Mouse (Mus musculus) limb, embryonic 12.5 days (tissue): ENCODE results near the gene Atg9b. TPM values are rescaled to one million over a fixed set of nuclear protein-coding genes. Genes with fewer than 3 reads are reported as not detected.
A peak's percentile ranks its signal among the peaks of the same experiment; 100 is the strongest.

Experiments
- ATAC-seq: fragments of 200-750 bp; cut with Nextera tagmentation; 2 replicates; pipeline ENCODE4 v1.8.0; 2017; ENCODE audit warnings: low read depth, moderate TSS enrichment; ENCODE audit not compliant: insufficient number of reproducible peaks, insufficient read depth, low FRiP score, low TSS enrichment
- H3K27ac ChIP-seq: fragments of 300-500 bp; sonication (generic); 2 replicates; pipeline ENCODE4 v1.5.1; 2016; ENCODE audit warnings: mild to moderate bottlenecking, moderate library complexity
- H3K27me3 ChIP-seq: fragments of 300-500 bp; sonication (generic); 2 replicates; pipeline ENCODE4 v1.6.1; 2016; ENCODE audit warnings: mild to moderate bottlenecking, moderate library complexity
- H3K36me3 ChIP-seq: fragments of 300-500 bp; sonication (generic); 2 replicates; pipeline ENCODE4 v1.6.1; 2016; ENCODE audit warnings: mild to moderate bottlenecking, moderate library complexity
- H3K4me1 ChIP-seq: fragments of 300-500 bp; sonication (generic); replicated peaks from 2 replicates; pipeline ENCODE4 v1.6.1; 2016
- H3K4me2 ChIP-seq: fragments of 300-500 bp; sonication (generic); 2 replicates; pipeline ENCODE4 v1.6.1; 2016; ENCODE audit warnings: mild to moderate bottlenecking, moderate library complexity
- H3K4me3 ChIP-seq: fragments of 300-500 bp; sonication (generic); replicated peaks from 2 replicates; pipeline ENCODE4 v1.5.1; 2016; ENCODE audit warnings: mild to moderate bottlenecking
- H3K9ac ChIP-seq: fragments of 300-500 bp; sonication (generic); replicated peaks from 2 replicates; pipeline ENCODE4 v1.6.1; 2016; ENCODE audit warnings: mild to moderate bottlenecking, moderate library complexity
- H3K9me3 ChIP-seq: fragments of 300-500 bp; sonication (generic); 2 replicates; pipeline ENCODE4 v1.6.1; 2016; ENCODE audit warnings: mild to moderate bottlenecking, moderate library complexity
- WGBS: fragments of 180-500 bp; shearing (Covaris S2); methylation state at CpG from one replicate; pipeline ENCODE4 v1.1.7; 2016; 5-methylcytosine and 5-hydroxymethylcytosine counted together
- polyA plus RNA-seq: library from polyadenylated mRNA; unstranded; fragments of >200 nt; fragmentation: Nextera tagmentation; extraction: Ambion mirVana; gene quantifications from 2 replicates; pipeline ENCODE4 v1.2.1, GENCODE M21; 2016

The Atg9b gene
- polyA plus RNA-seq, 1 experiment from 2014 or later, result 0.46 TPM

DNA sequence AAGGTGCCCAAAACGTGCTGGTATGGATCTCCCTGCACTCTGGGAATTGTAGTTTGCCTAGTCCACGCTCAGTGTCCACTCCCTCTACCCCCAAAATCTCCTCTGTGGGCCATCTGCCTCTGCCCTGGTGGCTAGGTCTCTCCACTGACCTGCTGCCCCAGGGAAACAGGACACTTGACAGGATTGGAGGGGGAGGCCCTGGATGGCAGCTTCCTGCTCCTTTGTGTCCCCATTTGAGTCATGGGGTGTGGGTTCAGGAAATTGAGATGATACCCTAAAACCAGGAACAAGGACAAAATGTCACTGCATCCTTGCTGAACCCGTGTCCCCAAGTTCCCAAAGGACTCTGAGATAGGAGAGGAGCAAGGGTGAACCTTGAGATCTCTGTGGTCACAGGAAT lies 27.9 kb downstream of the Atg9b start:
- no peak for ATAC-seq
- Histone ChIP-seq H3K27ac (no peak overlapping the region), H3K9ac (no peak overlapping the region), H3K36me3 (no peaks in the 10 kb centered on the region), H3K27me3 (0 out of 2 replicates have a peak, but pooled peaks cover 4% of the 10 kb centered on the region), H3K4me2 (no peak overlapping the region), H3K4me3 (no peak overlapping the region), H3K9me3 (no peaks in the 10 kb centered on the region), H3K4me1 (peaks cover 6% of the 10 kb centered on the region; the same call in 1 of the 2 replicates)
- 61% methylated on average over 3 of the region's 3 CpGs for WGBS

DNA sequence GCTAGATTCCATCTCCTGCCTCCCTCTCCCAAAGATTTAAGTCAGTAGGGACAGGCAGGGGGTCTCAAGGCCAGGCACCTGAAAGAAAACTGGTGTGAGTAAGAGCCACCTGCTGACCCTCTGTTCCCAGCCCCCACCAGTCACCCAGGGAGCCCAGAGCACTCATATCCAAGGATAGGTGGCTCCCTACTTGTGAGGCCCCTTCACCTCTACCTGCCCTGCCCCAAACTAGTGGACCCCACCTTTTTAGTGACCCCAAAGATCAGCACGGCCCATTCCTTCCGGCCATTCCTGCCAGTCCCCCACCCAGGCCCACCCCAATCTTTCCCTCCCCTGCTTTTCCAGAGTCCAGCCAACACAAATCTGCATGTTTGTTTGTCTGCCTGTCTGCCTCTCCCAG lies 28.5 kb downstream of the Atg9b start:
- no peak overlapping the region for H3K27ac ChIP-seq
- H3K27me3 ChIP-seq, result 0 out of 2 replicates have a peak, but pooled peaks cover 4% of the 10 kb centered on the region
- H3K4me1 ChIP-seq, result peaks cover 6% of the 10 kb centered on the region; the same call in 1 of the 2 replicates
- H3K4me3 ChIP-seq, result no peak overlapping the region
- H3K9me3 ChIP-seq, result no peaks in the 10 kb centered on the region
- 86% methylated on average over 2 of the region's 2 CpGs for WGBS
- H3K9ac ChIP-seq, result no peak overlapping the region
- H3K4me2 ChIP-seq, result no peak overlapping the region
- H3K36me3 ChIP-seq, result no peaks in the 10 kb centered on the region
- ATAC-seq, result no peak

DNA sequence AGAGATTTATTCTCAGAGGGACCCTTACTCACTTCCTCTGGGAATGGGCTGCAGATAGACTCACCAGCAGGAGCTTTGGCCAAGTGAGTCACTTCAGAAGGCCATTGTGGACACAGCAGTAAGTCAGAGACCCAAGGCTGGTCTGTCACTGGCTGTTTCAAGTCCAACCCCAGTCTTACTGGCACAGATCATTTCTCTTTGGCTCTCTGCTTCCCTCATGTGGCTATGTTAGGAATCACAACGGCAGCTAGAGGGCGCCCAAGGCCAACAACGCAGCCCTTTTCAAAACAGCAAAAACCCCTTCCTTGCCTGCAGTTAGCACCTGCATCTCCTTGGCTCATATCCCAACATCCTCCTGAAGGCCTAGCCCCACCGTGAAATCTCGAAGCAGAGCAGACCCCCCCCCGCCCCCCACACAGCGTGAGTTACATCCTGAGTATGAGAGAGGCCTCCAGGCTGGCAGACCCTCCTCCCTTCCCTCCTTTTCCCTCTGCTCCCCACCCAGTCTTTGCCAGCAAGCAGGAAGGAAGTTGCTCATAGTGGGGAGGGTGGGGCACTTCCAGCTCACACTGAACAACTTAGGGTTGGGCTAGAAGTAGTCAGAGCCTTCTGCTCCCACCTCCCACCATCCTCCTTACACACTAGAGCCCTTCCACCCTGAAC lies 31.0 kb downstream of the Atg9b start:
- under 1% methylated on average over 7 of the region's 7 CpGs for WGBS
- peak; percentile 50; the same call in 1 of the 2 replicates for ATAC-seq
- Histone ChIP-seq H3K27ac (no peak overlapping the region), H3K4me2 (no peak overlapping the region), H3K4me3 (no peak overlapping the region), H3K9me3 (no peaks in the 10 kb centered on the region), H3K36me3 (no peaks in the 10 kb centered on the region), H3K27me3 (peaks cover 8% of the 10 kb centered on the region; the same call in 1 of the 2 replicates), H3K4me1 (peaks cover 6% of the 10 kb centered on the region; the same call in 1 of the 2 replicates), H3K9ac (no peak overlapping the region)

DNA sequence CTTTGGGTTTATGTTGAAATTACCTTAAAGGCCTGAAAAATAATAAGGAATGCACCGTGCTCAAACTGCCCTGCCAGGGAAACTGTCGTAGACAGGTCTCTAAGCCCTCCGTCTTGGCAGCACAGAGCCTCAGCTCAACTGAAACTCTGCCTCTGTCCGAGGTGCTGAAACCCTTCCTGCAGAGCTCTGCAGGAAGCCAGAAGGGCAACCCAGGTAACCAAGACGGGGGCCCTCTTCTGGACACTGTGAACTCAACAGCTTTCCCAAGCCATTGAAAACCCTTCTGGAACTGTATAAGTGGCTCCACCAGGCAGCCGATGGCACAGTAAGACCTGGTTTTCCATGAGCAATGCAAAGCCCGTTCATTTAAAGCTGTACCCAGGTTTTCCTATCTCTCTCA lies 34.5 kb downstream of the Atg9b start:
- H3K9ac ChIP-seq, result no peak overlapping the region
- 11% methylated on average over 7 of the region's 7 CpGs for WGBS
- H3K4me2 ChIP-seq, result no peak overlapping the region
- H3K4me1 ChIP-seq, result peaks cover 22% of the 10 kb centered on the region
- H3K4me3 ChIP-seq, result no peak overlapping the region
- peaks cover 27% of the 10 kb centered on the region for H3K27me3 ChIP-seq
- no peak for ATAC-seq
- H3K9me3 ChIP-seq, result no peaks in the 10 kb centered on the region
- no peaks in the 10 kb centered on the region for H3K36me3 ChIP-seq
- H3K27ac ChIP-seq, result no peak overlapping the region

DNA sequence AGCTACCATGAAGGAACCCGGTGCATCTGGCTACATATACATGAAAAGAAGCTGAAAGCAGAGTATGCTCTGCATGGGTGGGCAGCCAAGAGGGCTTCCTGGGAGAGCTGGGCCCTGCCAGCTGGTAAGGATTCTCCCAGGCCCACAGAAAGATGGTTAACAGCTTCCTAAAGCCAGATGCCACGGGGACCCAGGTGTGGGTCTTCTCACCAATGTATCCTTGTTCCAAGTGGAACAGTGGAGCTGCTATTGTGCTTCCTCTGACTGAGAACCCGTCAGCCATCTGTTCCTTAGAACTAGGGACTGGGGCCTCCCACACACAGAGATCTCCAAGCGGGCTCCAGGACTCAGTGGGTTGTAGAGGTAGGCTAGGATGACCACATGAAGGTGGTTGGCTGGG lies 35.2 kb downstream of the Atg9b start:
- Histone ChIP-seq H3K9ac (no peak overlapping the region), H3K4me3 (no peak overlapping the region), H3K36me3 (no peaks in the 10 kb centered on the region), H3K4me2 (no peak overlapping the region), H3K27me3 (peaks cover 31% of the 10 kb centered on the region), H3K4me1 (peaks cover 29% of the 10 kb centered on the region), H3K27ac (no peak overlapping the region), H3K9me3 (no peaks in the 10 kb centered on the region)
- no peak for ATAC-seq
- 59% methylated on average over 4 of the region's 4 CpGs for WGBS

DNA sequence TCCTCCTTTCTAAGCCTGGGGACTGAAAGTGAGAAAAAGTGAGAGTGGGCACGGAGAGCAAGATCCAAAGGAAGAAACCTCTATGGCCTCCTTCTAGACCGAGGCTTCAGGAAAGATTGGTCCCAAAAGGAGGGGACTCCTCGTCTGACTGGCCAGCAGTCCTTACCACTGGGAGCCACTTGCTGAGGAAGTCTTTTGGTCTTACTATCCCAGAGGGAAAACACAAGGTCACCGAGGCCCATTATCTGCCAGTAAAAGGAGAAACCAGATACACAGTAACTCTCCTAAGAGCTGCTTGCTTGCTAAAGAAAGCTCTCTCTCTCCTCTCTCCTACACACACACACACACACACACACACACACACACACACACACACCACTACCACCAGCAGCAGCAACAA lies 38.6 kb downstream of the Atg9b start:
- peak overlapping the region; percentile 85 for H3K27ac ChIP-seq
- peak overlapping the region; percentile 99 for H3K4me2 ChIP-seq
- peaks cover 61% of the 10 kb centered on the region for H3K27me3 ChIP-seq
- no peaks in the 10 kb centered on the region for H3K36me3 ChIP-seq
- H3K9ac ChIP-seq, result no peak overlapping the region
- peaks cover 47% of the 10 kb centered on the region for H3K4me1 ChIP-seq
- WGBS, result 26% methylated on average over 4 of the region's 4 CpGs
- H3K4me3 ChIP-seq, result no peak overlapping the region
- no peak for ATAC-seq
- no peaks in the 10 kb centered on the region for H3K9me3 ChIP-seq

DNA sequence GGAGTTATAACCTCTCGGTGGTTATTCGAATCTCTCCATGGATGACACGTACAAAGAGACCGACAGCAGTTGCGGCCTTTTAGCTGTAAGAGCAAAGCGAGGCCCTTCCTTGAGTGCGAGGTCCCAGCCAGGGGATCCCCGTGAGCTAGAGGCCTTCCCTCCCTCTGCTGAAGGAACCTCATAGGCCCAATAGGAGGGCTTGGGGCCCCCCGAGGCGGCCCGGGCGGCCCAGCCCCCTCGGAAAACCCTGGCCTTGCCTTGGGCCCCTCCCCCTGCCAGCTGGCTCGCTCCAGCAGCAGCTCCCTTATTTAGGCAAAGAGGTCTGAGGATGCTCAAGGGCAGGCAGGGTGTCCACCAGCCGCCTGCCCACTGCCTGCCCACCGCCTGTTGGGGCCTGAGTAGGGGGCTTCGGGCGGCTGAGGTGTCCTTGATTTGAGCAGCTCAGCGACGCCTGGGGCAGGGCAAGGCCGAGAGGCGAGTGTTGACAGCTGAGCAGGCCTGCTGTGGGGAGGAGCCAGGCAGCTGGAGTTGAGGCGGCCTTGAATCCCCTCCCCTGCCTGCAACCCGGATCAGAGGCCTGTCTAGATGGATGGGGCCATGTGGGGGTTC lies 39.6 kb downstream of the Atg9b start:
- Histone ChIP-seq H3K9ac (peak overlapping the region; percentile 47), H3K4me2 (peak overlapping the region; percentile 99), H3K4me1 (peaks cover 56% of the 10 kb centered on the region), H3K9me3 (no peaks in the 10 kb centered on the region), H3K27ac (peak overlapping the region; percentile 85), H3K4me3 (peak overlapping the region; percentile 67), H3K36me3 (no peaks in the 10 kb centered on the region), H3K27me3 (peaks cover 71% of the 10 kb centered on the region)
- peak; percentile 70 for ATAC-seq
- WGBS, result 1% methylated on average over 24 of the region's 24 CpGs

DNA sequence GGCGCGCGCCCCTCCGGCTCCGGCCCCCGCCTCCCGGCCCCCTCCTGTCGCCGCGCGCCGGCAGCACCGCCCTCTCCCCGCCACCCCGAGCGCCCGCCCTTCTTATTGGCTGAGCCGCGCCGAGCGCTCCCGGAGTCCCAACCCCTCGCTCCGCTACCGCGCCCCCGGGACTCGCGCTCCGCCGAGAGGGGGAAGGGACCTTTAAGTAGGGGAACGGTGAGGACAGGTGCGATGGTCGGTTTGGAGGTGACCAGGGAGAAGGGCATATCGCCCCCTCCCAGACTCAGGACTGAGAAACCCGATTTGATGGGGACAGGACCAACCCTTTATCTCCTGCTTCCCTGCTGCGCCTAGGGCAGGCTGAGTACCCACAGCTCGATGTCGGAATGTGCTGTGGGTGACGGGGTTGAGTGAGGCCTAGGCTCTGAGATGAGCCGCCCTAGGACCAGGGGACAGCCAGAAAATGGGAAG lies 40.2 kb downstream of the Atg9b start:
- Histone ChIP-seq H3K9me3 (no peaks in the 10 kb centered on the region), H3K4me1 (peaks cover 57% of the 10 kb centered on the region), H3K9ac (peak overlapping the region; percentile 71), H3K4me3 (peak overlapping the region; percentile 67), H3K4me2 (peak overlapping the region; percentile 99), H3K36me3 (no peaks in the 10 kb centered on the region), H3K27me3 (peaks cover 75% of the 10 kb centered on the region), H3K27ac (peak overlapping the region; percentile 85)
- 1% methylated on average over 40 of the region's 41 CpGs for WGBS
- peak; percentile 58 for ATAC-seq

DNA sequence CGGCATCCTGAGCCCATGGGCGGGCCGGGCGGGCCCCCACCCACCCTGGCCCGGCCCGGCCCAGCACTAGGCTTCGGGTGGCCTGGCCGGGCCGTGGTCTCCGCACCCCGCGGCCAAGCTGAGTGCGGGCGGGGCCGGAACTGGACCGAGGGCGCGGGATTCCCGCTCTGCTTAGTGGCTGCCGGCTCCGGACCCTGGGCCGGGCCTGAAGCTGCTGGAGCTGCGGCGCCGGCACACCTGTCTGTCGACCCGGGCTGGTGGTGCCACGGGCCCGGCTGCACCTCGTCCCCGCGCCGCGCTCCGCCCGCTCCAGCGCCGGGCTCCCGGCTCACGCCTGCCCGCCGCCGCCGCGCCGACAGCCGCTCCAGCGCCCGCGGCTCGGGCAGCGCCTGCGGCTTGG lies 40.7 kb downstream of the Atg9b start, which contains the start of gene Kcnh2:
TSS of gene Kcnh2 (minus strand) at position 327 of the 400 bp plus-strand sequence.
- Histone ChIP-seq H3K9me3 (no peaks in the 10 kb centered on the region), H3K4me1 (peaks cover 57% of the 10 kb centered on the region), H3K36me3 (no peaks in the 10 kb centered on the region), H3K4me2 (peak within 1 kb of the TSS; percentile 99), H3K4me3 (peak within 1 kb of the TSS; percentile 67), H3K27ac (peak within 1 kb of the TSS; percentile 85), H3K9ac (peak within 1 kb of the TSS; percentile 71), H3K27me3 (peaks cover 77% of the 10 kb centered on the region)
- WGBS, result under 1% methylated on average over 48 of the region's 53 CpGs
- ATAC-seq, result peak; percentile 13; the same call in 1 of the 2 replicates

DNA sequence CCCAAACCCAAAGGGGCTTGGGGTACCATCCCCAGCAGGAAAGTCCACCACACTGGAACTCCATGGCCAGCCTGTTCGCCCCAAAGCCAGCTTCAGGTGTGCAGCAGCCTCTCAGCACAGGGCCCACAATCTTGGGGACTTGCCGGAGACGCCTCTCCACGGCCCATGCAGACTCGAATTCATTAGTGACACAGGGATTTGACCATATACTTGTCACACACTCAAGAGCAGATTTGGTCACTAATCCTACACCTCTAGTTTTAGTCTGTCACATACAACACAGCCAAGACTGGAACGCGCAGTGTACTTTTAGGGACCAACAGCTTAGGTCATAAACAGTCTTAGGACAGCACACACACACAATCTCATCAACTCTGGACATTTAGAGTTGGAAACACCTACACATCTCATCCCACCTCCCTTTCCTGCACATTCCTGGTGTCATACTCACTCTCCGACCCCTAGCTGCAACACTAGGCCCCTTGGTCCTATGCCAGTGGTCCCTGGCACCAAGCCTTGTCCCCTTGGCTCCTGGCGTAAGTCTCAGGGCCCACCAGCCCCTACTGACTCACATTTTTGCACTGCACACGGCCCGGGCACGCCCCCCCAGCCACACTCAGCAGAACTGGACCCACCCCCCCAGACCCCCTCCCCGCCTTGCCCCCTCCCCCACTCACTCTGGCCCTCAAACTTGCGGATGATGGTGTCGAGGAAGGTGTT lies 41.3 kb downstream of the Atg9b start:
- no peaks in the 10 kb centered on the region for H3K36me3 ChIP-seq
- no peak for ATAC-seq
- peaks cover 82% of the 10 kb centered on the region for H3K27me3 ChIP-seq
- peaks cover 57% of the 10 kb centered on the region for H3K4me1 ChIP-seq
- peak overlapping the region; percentile 67 for H3K4me3 ChIP-seq
- H3K9ac ChIP-seq, result peak overlapping the region; percentile 71
- peak overlapping the region; percentile 99 for H3K4me2 ChIP-seq
- no peak overlapping the region for H3K27ac ChIP-seq
- no peaks in the 10 kb centered on the region for H3K9me3 ChIP-seq
- WGBS, result 40% methylated on average over 14 of the region's 15 CpGs

DNA sequence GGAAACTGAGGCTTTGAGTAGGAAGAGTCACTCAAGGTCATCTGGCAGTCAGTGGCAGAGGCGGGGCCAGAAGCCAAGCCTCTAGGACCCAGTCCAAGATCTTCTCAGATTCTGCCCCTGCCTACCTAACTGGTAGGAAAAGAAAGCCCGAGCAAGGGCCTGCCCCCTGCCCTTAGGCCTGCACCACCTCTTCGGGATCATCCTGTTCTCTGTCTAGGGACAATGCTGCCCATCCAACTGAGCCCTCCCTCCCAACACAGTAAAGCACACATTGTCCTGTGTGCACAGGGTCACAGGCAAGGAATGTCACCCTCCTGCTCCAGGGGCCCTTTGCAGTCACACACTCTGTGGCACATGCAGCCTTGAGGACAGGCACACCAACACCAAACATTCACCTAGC lies 41.9 kb downstream of the Atg9b start:
- Histone ChIP-seq H3K27me3 (peaks cover 85% of the 10 kb centered on the region), H3K4me1 (peaks cover 57% of the 10 kb centered on the region), H3K36me3 (no peaks in the 10 kb centered on the region), H3K9me3 (no peaks in the 10 kb centered on the region), H3K27ac (no peak overlapping the region), H3K4me3 (0 out of 2 replicates have a peak overlapping the region, but pooled peaks have one; percentile 67), H3K9ac (no peak overlapping the region), H3K4me2 (peak overlapping the region; percentile 99)
- 73% methylated on average over 3 of the region's 3 CpGs for WGBS
- no peak for ATAC-seq
